Mouse (Mus musculus) embryonic stem cell, embryonic (primary cell): ENCODE measurements around the gene En1.

Experiments used
- CTCF ChIA-PET, 4 experiments: fragments of 300-600 bp in 2 of 4; fragments of 350-600 bp in 2 of 4; sonication (Branson Sonifier 250); formaldehyde crosslinking; loops; one replicate each; lab custom pipeline; 2022; ENCODE audit warnings: inconsistent platforms in 2 of 4; lab: Charles Lee
- POLR2A ChIA-PET, 4 experiments: fragments of 300-600 bp in 2 of 4; fragments of 350-600 bp in 2 of 4; sonication (Branson Sonifier 250); formaldehyde crosslinking; loops; one replicate each; lab custom pipeline; 2022; ENCODE audit warnings: antibody characterized with exemption in 4 of 4, inconsistent platforms in 1 of 4; lab: Charles Lee

En1 gene

DNA sequence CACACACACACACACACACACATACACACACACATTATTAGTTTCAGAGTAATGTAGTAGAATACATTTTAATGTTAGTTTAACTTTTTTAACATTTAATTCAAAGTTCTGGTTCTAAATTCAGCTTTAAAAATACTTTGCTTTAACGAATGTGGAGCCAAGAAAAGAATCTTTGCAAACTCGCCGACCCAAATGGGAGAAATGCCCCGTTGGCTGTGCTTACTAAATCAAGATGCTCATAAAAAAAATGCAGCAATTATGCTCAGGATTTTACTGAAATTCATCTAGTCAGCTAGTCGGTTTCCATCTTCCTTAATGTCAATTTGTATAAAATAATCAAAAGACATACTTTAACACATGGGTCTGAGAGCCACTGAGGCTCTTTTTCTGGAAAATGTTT, 49.8 kb downstream of the En1 start:
- ChIA-PET POLR2A (no interaction called here), CTCF (no interaction called here)

GRCm38 (mm10) chr1:120654950-120655396, 52.8 kb downstream of the En1 start:
- ChIA-PET CTCF (interaction anchor here in 1 of 4 experiments (1.1 kb wide), 1 partner anchor 11 kb away, joined by 3 read pairs; no protein-coding TSS in a partner anchor), POLR2A (interaction anchor here in 1 of 4 experiments (1.4 to 1.5 kb wide), 2 partner anchors 9 to 10 kb away, joined by 3 to 5 read pairs; no protein-coding TSS in a partner anchor)
